Mouse (Mus musculus) B cell, adult 67 days (primary cell): ENCODE data around the gene Necab2. TPM values are rescaled to one million over a fixed set of nuclear protein-coding genes. Genes with fewer than 3 reads are reported as not detected.

Experiments
- total RNA-seq, 2 experiments: library from RNA; stranded (reverse); gene quantifications; 4 replicates each; pipeline ENCODE4 v1.2.4; 2023

The Necab2 gene
- total RNA-seq = not detected

DNA sequence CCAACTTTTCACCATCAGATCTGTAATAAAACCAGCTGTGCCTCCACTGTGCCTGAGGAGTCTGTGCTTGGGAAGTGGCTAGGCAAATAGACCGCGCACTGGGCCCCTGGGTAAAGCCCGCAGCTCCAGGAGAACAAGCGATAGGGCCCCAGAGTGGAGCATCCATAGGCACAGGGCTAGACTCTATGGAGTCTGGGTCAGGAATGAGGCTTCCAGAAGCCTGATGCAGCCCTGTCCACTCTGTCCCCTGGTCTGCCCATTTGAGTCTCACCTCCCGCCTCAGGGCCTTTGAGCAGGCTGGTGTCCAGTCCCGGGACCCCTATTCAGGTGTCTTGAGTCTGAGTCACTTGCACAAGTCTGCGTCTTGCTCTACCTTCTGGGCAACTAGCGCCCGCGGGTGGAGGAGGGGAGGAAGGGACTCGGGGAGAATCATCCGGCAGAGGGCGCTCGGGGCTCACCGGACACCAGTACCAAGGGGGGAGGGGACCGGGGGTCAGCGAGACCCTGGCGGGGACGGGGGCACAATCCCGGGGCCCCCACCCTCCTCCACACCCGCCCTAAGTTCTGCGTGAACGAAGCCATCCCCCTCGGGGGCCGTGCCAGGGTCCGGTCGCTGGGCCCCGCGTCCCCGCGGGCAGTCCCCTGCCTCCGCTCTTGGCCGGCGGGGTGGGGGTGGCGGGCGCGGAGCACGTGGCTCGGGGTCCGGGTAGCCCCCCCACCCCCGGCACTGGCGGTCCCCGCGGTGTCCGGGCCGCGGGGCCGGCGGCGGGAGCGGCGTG lies at the start of gene Necab2:
TSS of gene Necab2 (plus strand) at position 509 of the 779 bp plus-strand sequence.

GRCm38 (mm10) chr8:119433582-119434174 lies 12.8 kb upstream of the Necab2 start, which contains the start of gene Osgin1:
TSS of gene Osgin1 (plus strand) at chr8:119434124.

DNA sequence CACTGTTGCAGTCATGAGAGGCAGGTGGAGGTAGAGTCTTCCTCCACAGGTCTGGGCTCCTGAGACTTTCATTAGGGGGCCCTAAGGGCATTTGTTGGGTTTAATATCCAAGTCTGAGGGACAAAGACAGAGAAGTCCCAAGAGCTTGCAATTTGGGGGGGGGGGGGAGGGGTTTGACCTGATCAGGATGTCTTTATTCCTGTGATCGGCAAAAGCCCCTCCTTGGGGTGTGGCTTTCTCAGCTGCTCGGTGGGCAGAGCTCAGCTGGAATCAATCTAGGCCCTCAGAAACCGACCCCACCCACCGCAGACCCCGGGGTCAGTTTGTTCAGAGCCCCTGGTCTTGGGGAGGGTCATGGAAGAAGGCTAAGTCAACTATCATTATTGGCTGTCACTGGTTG lies 55.1 kb downstream of the Necab2 start, which contains the start of gene Slc38a8:
TSS of gene Slc38a8 (minus strand) at position 101 of the 400 bp plus-strand sequence.

Other genes with a start within 250 kb of the Necab2 start
- 10 to 100 TPM; 73.1 to 90.3 TPM for gene Hsbp1, start 102.2 kb upstream of the Necab2 start, total RNA-seq
- gene Mlycd, start 51.8 kb upstream of the Necab2 start, total RNA-seq = 10 to 100 TPM; 20.1 to 22.0 TPM
- 1 to 10 TPM; 4.6 to 7.4 TPM for gene Osgin1, start 12.6 kb upstream of the Necab2 start, total RNA-seq
- gene Slc38a8, start 55.0 kb downstream of the Necab2 start, total RNA-seq = 1 to 10 TPM; 1.0 to 2.3 TPM
- gene Mbtps1, start 112.0 kb downstream of the Necab2 start, total RNA-seq = 100 to 1,000 TPM; 120 to 125 TPM
- 10 to 100 TPM; 44.1 to 52.3 TPM for gene Hsdl1, start 128.5 kb downstream of the Necab2 start, total RNA-seq
- gene Dnaaf1, start 128.5 kb downstream of the Necab2 start, total RNA-seq = not detected
- 10 to 100 TPM; 20.7 to 21.4 TPM for gene Taf1c, start 158.5 kb downstream of the Necab2 start, total RNA-seq
- gene Adad2, start 166.0 kb downstream of the Necab2 start, total RNA-seq = not detected
- not detected for gene Kcng4, start 189.0 kb downstream of the Necab2 start, total RNA-seq
- gene Wfdc1, start 219.6 kb downstream of the Necab2 start, total RNA-seq = not detected